Mouse (Mus musculus): ENCODE results near the gene Sp9.

Sp9 gene

DNA sequence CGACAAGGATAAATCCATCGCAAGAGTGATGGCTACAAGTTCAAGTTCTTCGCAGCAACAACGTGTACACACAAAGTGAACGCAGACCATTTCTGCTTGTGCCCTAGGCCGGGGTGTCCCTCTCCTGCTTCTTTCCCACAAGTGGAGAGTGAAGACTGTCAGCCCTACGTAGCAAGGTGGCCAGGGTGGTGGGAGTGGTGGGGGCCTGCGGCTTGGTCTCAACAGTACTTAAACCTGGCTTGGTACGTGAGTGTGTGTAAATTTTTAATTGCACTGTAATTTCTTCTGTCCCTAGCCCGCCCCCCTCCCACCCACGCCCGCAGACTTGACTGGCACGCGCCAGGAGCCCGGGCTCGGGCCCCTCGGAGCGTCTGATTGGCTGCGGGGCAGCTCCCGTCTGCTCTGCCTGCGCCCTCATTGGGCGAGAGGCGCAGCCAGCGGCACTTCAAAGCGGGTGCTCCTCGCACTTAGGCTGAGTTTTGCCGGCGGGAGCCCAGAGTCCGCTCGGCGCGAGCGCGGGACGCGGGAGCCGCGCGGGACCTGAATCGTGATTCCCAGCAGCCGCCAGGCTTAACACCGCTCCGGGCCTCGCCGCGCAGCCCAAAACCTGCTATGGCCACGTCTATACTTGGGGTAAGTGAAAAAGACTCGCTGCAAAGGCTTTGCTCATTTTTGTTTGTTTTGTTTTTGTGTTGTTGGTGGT lies at the start of gene Sp9:
Gene Sp9 (plus strand): TSS at position 467 of the 703 bp plus-strand sequence.
- DNase-seq (ENCODE audit: low spot score in 2 of 2): no peak

- no peak for DNase-seq (ENCODE audit: low spot score in 2 of 2)
Measured at GRCm38 (mm10) chr2:73231081-73231480, 40.6 kb upstream of the Sp9 start.

- DNase-seq (ENCODE audit: low spot score in 2 of 2): no peak
Measured at GRCm38 (mm10) chr2:73241299-73241698, 30.4 kb upstream of the Sp9 start.

DNA sequence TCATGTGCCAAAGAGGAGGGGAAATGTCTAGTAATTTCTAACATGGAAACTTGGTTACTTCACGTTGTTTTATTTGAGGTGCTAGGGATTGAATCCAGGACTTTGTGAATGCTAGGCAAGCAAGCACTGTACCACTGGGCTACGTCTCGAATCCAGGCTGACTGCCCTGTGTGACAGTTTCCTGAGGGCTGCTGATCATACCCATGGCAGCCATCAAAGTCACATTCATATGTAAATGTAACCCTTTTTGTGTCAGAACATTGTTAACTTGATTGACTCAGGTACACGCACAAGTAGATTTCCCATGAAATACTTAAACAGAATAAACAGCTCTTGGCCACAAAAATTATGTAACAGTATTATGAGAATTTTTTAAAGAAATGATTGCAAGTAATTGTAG lies 23.0 kb upstream of the Sp9 start:
- no peak for DNase-seq (ENCODE audit: low spot score in 2 of 2)

DNA sequence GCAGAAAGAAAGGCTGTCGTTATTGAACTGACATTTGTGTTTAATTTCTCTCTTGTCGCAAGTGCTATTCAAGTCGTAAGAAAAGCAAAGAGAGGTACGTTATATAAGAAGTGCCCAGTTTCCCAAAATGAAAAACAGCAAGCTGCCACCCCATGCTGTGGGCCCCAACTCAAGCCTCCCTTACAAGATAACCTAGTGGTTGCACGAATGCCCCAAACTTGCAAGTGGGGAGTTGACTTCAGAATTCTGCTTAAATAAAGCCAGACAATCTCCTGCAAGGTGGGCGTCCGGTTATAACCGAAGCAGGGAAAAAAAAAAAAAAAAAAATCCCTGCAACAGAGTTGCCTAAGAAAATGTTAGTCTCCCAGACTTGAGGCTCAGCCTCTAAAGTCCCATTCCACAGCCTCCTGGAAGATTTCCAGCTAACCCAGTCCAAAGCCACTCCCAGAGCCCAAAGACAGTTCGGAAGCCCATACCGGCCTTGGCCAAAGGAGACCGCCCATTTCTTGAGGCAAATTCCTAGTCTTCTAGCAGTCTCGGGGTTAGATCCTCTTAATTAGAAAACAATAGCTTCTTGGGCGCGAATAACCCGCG lies 8.5 kb upstream of the Sp9 start:
- DNase-seq (ENCODE audit: low spot score in 2 of 2): no peak

GRCm38 (mm10) chr2:73263794-73264610 lies 7.7 kb upstream of the Sp9 start:
- DNase-seq (ENCODE audit: low spot score in 2 of 2): no peak

GRCm38 (mm10) chr2:73264611-73265195 lies 7.0 kb upstream of the Sp9 start:
- no peak for DNase-seq (ENCODE audit: low spot score in 2 of 2)

- DNase-seq (ENCODE audit: low spot score in 2 of 2): no peak
Measured at GRCm38 (mm10) chr2:73266011-73266410, 5.7 kb upstream of the Sp9 start.

GRCm38 (mm10) chr2:73266623-73267022 lies 5.1 kb upstream of the Sp9 start:
- no peak for DNase-seq (ENCODE audit: low spot score in 2 of 2)

DNA sequence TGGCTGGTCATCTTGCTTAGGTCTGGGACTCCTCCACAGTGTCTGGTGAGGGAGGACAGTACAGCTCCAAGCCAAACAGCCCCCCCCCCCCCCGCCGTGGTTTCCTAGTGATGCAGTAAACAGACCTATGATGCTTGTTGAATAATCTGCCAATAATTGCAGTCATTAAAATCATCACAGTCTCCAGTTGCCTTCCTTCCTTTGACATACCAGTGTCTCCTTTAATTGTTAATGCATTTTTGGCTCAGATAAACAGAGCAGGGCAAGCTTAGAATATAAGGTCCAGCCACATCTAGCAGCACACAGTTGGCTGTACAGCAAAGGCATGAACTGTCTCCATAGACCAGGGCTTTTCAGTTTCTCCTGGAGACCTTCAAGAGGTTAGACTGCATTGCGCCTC lies 4.5 kb upstream of the Sp9 start:
- DNase-seq (ENCODE audit: low spot score in 2 of 2): no peak

GRCm38 (mm10) chr2:73267818-73268217 lies 3.9 kb upstream of the Sp9 start:
- DNase-seq (ENCODE audit: low spot score in 2 of 2): no peak

- no peak for DNase-seq (ENCODE audit: low spot score in 2 of 2)
Measured at GRCm38 (mm10) chr2:73268281-73268680, 3.4 kb upstream of the Sp9 start.

- no peak for DNase-seq (ENCODE audit: low spot score in 2 of 2)
Measured at GRCm38 (mm10) chr2:73268836-73269395, 2.8 kb upstream of the Sp9 start.

GRCm38 (mm10) chr2:73269666-73270065 lies 2.1 kb upstream of the Sp9 start:
- no peak for DNase-seq (ENCODE audit: low spot score in 2 of 2)

DNA sequence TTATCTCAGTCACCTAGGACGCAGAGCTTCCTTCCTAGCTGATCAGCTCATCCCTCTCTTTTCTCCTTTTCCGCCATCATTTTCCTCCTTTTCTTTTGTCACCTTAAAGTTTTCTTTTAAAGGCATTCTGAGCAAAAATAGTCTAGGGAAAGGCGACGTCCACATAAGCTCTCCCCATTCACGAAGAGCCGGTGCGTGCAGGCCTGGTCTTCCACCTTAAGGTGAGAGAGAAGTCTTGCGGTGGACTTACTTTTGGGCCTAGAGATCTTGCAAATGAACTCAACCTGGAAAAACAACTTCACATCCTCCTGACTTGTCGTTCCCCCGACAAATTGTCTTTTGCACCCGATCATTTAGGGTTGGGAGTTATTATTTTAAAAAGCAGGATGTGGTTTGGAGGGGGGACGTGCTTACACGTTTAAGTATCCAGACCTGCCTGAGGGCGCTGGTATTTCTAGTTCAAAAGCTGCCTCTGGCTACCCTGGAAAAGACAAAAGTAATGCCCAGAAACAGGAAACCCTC lies 1.6 kb upstream of the Sp9 start:
- DNase-seq (ENCODE audit: low spot score in 2 of 2): no peak

- peak in 1 of 2 experiments; percentile 8 for DNase-seq (ENCODE audit: low spot score in 2 of 2)
Measured at GRCm38 (mm10) chr2:73270593-73271458, 899 bp upstream of the Sp9 start.

DNA sequence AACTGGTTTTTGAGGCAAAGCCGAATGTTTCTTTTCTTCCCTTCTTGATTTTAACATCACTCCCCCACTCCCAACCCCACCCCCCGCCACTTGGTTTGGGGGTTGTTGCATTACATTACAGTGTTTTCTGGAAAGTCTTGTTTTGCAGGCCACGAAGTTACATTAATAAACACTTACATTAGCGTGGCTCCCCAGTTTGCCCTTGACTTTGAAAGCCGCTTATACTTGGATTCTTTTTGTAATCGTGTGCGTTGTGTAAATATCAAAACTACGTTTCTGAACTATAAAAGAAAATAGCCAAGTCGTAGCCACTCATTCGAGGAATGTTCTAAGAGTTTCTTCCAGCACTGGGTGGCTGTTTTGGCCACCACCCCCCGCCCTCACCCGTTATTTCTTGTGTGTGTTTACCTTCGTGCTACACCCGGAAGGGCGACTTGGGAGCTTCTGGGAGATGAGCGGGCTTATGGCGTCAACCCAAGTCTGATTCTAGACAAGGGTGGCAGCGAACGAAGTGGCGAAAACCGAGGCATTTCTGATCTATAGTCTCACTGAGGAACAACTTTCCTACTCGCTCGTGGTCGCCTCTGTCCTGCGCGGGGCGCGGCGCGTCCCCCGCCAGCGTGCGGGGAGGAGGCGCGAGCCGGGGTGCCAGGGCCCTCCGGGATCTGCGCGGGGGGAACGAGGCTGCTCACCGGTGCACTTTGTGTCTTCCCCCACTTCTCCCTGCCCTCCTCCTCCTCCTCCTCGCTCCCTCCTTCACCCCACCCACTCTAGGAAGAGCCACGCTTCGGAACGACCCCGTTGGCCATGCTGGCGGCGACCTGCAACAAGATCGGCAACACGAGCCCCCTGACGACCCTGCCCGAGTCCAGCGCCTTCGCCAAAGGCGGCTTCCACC lies 875 bp downstream of the Sp9 start:
- DNase-seq (ENCODE audit: low spot score in 2 of 2): peak in 1 of 2 experiments; percentile 19

- no peak for DNase-seq (ENCODE audit: low spot score in 2 of 2)
Measured at GRCm38 (mm10) chr2:73273249-73274118, 1.8 kb downstream of the Sp9 start.

Data from urinary bladder, postnatal 36 days (tissue).